Mouse (Mus musculus): Measurements from ENCODE around the gene Zfp981. TPM values are rescaled to one million over a fixed set of nuclear protein-coding genes. Genes with fewer than 3 reads are reported as not detected.
A peak's percentile ranks its signal among the peaks of the same experiment; 100 is the strongest.
"Not testable (repeated sequence)": the region's sequence is repeated elsewhere in the genome, so short reads cannot be mapped to it uniquely, and the experiment has no call there.

Gene Zfp981
- 0.14 TPM in 2 replicates for polyA plus RNA-seq (2016; fragmentation: Nextera tagmentation; extraction: Ambion mirVana)

GRCm38 (mm10) chr4:146501727-146502126 is at the start of gene Zfp981:
Gene Zfp981 (plus strand): TSS chr4:146502027.
- H3K36me3 ChIP-seq; H3K27me3 ChIP-seq (ENCODE audit: insufficient read depth, poor library complexity, severe bottlenecking); H3K27ac ChIP-seq; H3K4me3 ChIP-seq; H3K4me1 ChIP-seq (replicated peaks); DNase-seq (ENCODE audit: low spot score): not testable (repeated sequence)
- WGBS = 89% methylated on average over 4 of the region's 4 CpGs
- peaks cover 54% of the 10 kb centered on the region for H3K9me3 ChIP-seq

DNA sequence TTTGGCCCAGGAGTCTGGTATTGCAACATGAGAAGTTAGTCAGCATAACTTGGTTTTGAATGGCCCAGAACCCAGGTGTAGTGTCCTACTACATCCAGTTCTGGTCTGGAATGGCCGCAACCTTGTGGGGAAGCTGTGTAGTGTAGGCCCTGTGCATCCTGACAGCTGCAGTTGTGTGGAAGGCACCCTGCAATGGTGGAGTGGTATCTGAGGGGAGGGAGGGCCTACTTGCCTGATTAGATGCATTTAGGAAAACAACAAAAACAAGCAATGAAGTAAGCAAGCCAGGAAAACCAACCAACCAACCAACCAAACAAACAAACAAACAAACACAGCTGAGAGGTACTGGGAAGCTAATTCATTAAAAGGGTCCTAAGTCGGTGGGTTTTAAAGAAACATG is 49.3 kb upstream of the Zfp981 start:
- H3K36me3 ChIP-seq = peaks cover 29% of the 10 kb centered on the region; the same call in 1 of the 2 replicates
- H3K27me3 ChIP-seq (ENCODE audit: insufficient read depth, poor library complexity, severe bottlenecking); H3K27ac ChIP-seq; DNase-seq (ENCODE audit: low spot score); H3K4me3 ChIP-seq; H3K4me1 ChIP-seq (replicated peaks): not testable (repeated sequence)
- H3K9me3 ChIP-seq = peaks cover 71% of the 10 kb centered on the region
- 89% methylated on average over 2 of the region's 2 CpGs for WGBS

DNA sequence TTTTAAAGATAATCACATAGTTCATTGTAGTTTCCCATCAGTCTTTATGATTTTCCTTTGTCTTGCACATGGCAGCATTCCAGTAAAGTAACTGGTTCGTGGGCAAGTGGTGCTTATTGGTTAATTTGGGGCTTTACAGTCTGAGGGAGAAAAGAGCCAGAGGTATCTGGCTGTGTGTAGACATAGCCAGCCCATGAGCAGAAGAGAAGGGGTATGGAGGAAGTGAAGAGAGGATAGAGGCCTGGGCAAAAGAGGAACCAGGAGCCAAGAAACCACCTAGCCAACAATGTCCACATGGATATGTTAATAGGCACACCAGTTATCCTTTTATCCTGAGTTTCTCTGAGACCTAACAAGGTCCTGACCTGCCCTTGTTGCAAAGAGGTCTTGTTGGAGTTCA is 47.7 kb upstream of the Zfp981 start:
- H3K36me3 ChIP-seq = peaks cover 24% of the 10 kb centered on the region; the same call in 1 of the 2 replicates
- not testable (repeated sequence) for H3K4me3 ChIP-seq; H3K27ac ChIP-seq; H3K27me3 ChIP-seq (ENCODE audit: insufficient read depth, poor library complexity, severe bottlenecking); H3K4me1 ChIP-seq (replicated peaks); DNase-seq (ENCODE audit: low spot score)
- WGBS = 79% methylated on average over 1 of the region's 1 CpGs
- peaks cover 72% of the 10 kb centered on the region for H3K9me3 ChIP-seq

GRCm38 (mm10) chr4:146454896-146455295 is 46.9 kb upstream of the Zfp981 start:
- H3K4me3 ChIP-seq = no peak overlapping the region
- peaks cover 73% of the 10 kb centered on the region for H3K9me3 ChIP-seq
- no peaks in the 10 kb centered on the region for H3K27me3 ChIP-seq (ENCODE audit: insufficient read depth, poor library complexity, severe bottlenecking)
- WGBS = 55% methylated on average over 2 of the region's 2 CpGs
- peaks cover 22% of the 10 kb centered on the region for H3K36me3 ChIP-seq
- H3K4me1 ChIP-seq (replicated peaks) = no peaks in the 10 kb centered on the region
- no peak overlapping the region for H3K27ac ChIP-seq
- no peak for DNase-seq (ENCODE audit: low spot score)

- Histone ChIP-seq H3K9me3 (peaks cover 72% of the 10 kb centered on the region), H3K4me1 (replicated peaks) (no peaks in the 10 kb centered on the region), H3K36me3 (peaks cover 22% of the 10 kb centered on the region), H3K27me3 (ENCODE audit: insufficient read depth, poor library complexity, severe bottlenecking) (no peaks in the 10 kb centered on the region), H3K4me3 (no peak overlapping the region), H3K27ac (no peak overlapping the region)
- 93% methylated on average over 7 of the region's 7 CpGs for WGBS
- peak; percentile 21 for DNase-seq (ENCODE audit: low spot score)
Observed at GRCm38 (mm10) chr4:146455321-146455721, 46.5 kb upstream of the Zfp981 start.

GRCm38 (mm10) chr4:146456061-146456726 is 45.6 kb upstream of the Zfp981 start:
- H3K9me3 ChIP-seq = peaks cover 79% of the 10 kb centered on the region
- DNase-seq (ENCODE audit: low spot score) = no peak
- WGBS = 74% methylated on average over 4 of the region's 4 CpGs

GRCm38 (mm10) chr4:146457126-146457525 is 44.7 kb upstream of the Zfp981 start:
- peaks cover 81% of the 10 kb centered on the region for H3K9me3 ChIP-seq
- no peaks in the 10 kb centered on the region for H3K27me3 ChIP-seq (ENCODE audit: insufficient read depth, poor library complexity, severe bottlenecking)
- WGBS = 74% methylated on average over 2 of the region's 2 CpGs
- peaks cover 22% of the 10 kb centered on the region for H3K36me3 ChIP-seq
- no peaks in the 10 kb centered on the region for H3K4me1 ChIP-seq (replicated peaks)
- H3K27ac ChIP-seq = no peak overlapping the region
- DNase-seq (ENCODE audit: low spot score) = no peak
- no peak overlapping the region for H3K4me3 ChIP-seq

More at GRCm38 (mm10) chr4:146456061-146456726, 45.6 kb upstream of the Zfp981 start:
- Histone ChIP-seq H3K4me3 (no peak overlapping the region), H3K27me3 (ENCODE audit: insufficient read depth, poor library complexity, severe bottlenecking) (no peaks in the 10 kb centered on the region), H3K4me1 (replicated peaks) (no peaks in the 10 kb centered on the region), H3K27ac (no peak overlapping the region), H3K36me3 (peaks cover 22% of the 10 kb centered on the region)

GRCm38 (mm10) chr4:146457720-146458119 is 44.1 kb upstream of the Zfp981 start:
- Histone ChIP-seq H3K27me3 (ENCODE audit: insufficient read depth, poor library complexity, severe bottlenecking) (no peaks in the 10 kb centered on the region), H3K9me3 (peaks cover 78% of the 10 kb centered on the region), H3K36me3 (peaks cover 22% of the 10 kb centered on the region), H3K4me1 (replicated peaks) (no peaks in the 10 kb centered on the region), H3K4me3 (no peak overlapping the region), H3K27ac (no peak overlapping the region)
- DNase-seq (ENCODE audit: low spot score) = no peak
- WGBS = 76% methylated on average over 1 of the region's 1 CpGs

GRCm38 (mm10) chr4:146459822-146460221 is 42.0 kb upstream of the Zfp981 start:
- H3K9me3 ChIP-seq = peaks cover 75% of the 10 kb centered on the region
- not testable (repeated sequence) for H3K4me1 ChIP-seq (replicated peaks)

GRCm38 (mm10) chr4:146460685-146461084 is 41.1 kb upstream of the Zfp981 start:
- H3K27ac ChIP-seq; H3K4me1 ChIP-seq (replicated peaks); DNase-seq (ENCODE audit: low spot score); H3K27me3 ChIP-seq (ENCODE audit: insufficient read depth, poor library complexity, severe bottlenecking); H3K4me3 ChIP-seq: not testable (repeated sequence)
- 83% methylated on average over 5 of the region's 5 CpGs for WGBS
- peaks cover 27% of the 10 kb centered on the region for H3K36me3 ChIP-seq
- peaks cover 75% of the 10 kb centered on the region for H3K9me3 ChIP-seq

More at GRCm38 (mm10) chr4:146459822-146460221, 42.0 kb upstream of the Zfp981 start:
- WGBS = 81% methylated on average over 5 of the region's 5 CpGs
- not testable (repeated sequence) for H3K27ac ChIP-seq; H3K27me3 ChIP-seq (ENCODE audit: insufficient read depth, poor library complexity, severe bottlenecking); H3K4me3 ChIP-seq; DNase-seq (ENCODE audit: low spot score)
- peaks cover 25% of the 10 kb centered on the region for H3K36me3 ChIP-seq

DNA sequence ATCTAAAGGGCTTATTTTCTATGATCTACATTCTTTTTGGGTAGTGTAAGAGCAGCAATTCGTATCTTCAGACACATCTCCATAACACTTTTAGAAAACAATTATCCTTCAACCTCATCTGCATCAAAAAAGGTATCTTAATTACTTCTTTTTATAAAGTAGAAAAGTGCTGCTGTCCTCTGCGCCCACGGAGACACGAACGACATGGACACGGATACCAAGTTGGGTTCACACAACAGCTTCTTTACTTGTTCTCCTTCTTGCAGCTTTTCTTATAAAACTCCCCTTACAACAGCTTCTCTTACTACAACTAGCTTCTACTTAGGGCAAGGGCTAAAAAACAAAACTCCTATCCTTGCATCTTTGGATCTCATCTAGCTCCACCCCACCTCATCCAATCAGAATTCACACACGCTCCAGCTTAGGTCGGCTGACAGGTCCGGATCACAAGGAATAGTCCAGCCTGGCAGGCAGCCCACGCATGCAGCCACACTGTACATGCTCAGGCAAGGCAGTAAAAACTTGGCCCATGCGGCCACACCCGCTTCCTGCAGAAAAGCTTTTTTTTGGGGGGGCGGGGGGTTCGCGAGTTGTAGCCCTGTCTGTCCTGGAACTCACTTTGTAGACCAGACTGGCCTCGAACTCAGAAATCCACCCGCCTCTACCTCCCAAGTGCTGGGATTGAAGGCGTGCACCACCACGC is 38.0 kb upstream of the Zfp981 start:
- H3K27ac ChIP-seq; H3K27me3 ChIP-seq (ENCODE audit: insufficient read depth, poor library complexity, severe bottlenecking); H3K4me1 ChIP-seq (replicated peaks); H3K4me3 ChIP-seq; DNase-seq (ENCODE audit: low spot score): not testable (repeated sequence)
- WGBS = 92% methylated on average over 19 of the region's 19 CpGs
- H3K9me3 ChIP-seq = peaks cover 55% of the 10 kb centered on the region
- H3K36me3 ChIP-seq = peaks cover 17% of the 10 kb centered on the region

DNA sequence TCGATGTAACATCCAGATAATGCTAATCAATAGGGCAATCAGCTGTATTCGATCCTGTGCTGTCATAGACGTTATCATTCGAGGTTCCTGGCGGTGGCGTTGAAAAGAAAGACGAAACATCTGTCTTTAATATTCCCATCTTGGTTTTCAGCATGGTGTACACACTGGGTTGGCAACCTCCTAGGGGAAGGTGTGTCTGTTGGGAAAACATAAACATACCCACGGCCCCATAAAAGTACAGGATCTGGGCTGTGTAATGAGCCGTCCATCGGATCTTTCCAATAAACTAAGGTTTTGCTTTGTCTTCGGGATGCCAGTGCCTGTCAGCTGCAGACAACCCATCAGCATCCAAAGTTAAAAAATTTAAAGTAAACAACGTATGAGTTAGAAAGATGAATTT is 31.8 kb upstream of the Zfp981 start:
- not testable (repeated sequence) for H3K27ac ChIP-seq; DNase-seq (ENCODE audit: low spot score); H3K4me1 ChIP-seq (replicated peaks); H3K27me3 ChIP-seq (ENCODE audit: insufficient read depth, poor library complexity, severe bottlenecking); H3K4me3 ChIP-seq
- Histone ChIP-seq H3K36me3 (peaks cover 14% of the 10 kb centered on the region), H3K9me3 (peaks cover 40% of the 10 kb centered on the region)
- 94% methylated on average over 11 of the region's 12 CpGs for WGBS

DNA sequence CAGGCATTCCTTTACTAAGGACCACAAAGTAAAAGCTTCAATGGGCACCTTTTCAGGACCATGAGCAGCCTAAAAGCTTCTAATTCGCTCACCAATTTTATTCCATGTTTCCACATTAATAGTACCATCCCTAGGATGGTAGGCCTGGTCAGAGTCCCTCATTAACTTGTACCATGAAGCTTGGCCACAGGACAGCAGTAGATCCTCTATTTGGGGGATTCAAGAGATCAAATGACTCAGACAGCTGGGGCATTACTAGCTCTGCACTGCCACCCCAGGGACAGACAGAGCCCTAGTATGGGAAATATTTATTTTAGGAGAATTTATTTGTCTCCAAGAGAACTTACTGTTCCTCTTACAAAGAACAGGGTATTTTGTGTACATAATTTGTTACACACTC is 27.6 kb upstream of the Zfp981 start:
- H3K27me3 ChIP-seq (ENCODE audit: insufficient read depth, poor library complexity, severe bottlenecking); H3K36me3 ChIP-seq; H3K4me1 ChIP-seq (replicated peaks); H3K4me3 ChIP-seq; DNase-seq (ENCODE audit: low spot score); H3K27ac ChIP-seq: not testable (repeated sequence)
- WGBS = no CpG with 5 or more reads among the region's 1 CpGs
- H3K9me3 ChIP-seq = peaks cover 56% of the 10 kb centered on the region
